Mouse (Mus musculus): ENCODE measurements around the gene Dglucy.

DNA sequence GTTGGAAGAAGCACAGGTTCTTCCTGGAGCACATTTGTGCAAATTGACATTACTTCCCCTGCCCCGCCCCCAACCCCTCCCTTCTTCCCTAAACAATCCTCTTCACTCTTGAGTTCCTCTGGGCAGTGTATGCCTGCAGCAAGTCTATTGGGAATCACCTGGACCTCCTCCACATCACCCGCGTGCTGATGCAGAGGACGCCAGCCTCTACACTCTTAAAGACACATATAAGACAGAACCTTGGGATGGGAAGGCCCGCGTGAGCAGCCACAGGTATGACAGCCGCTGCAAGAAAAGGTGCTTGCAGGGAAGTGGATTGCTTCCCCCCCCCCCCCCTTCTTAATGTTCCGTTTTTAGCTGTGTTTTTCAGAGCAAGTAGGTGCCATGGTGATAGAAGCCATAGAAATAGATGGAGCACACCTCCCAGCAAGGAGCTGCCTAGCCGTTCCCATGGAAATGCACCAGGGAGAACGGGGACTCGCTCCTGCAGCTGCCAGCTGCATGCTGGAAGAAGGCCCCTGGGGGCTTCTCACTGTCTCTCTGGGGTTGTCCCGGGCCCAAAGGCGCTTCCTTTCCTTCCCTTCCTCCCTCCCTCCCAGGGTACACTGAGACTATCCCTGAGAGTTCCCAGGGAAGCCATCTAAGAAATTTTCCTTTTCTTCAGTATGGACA is 29.9 kb downstream of the Dglucy start:
- TF ChIP-seq POLR2A (IDR thresholded peaks at IDR 0.05; ENCODE audit: borderline replicate concordance, low read depth, low read length) (no peak), CTCF (IDR thresholded peaks at IDR 0.05; ENCODE audit: low read depth, low read length) (no peak)
